20 mouse cellular contexts compared by ENCODE assay signal in the genomic region with DNA sequence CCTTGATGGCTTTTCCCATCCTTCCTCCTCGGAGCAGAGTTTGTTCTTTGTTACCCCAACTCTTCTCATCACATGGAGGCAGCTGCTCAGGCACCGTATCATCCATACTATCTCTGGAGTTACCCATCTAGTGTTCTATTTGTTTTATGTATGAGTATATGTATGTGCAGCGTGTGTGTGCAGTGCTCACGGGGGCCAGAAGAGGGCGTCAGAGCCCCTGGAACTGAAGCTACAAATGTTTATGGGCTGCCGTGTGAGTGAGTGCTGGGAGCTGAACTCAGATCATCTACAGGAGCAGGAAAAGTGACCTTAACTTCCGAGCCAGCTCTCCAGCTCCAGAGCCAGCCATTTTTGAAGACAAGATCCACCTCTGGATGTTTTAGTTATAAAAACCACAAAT.
A peak's percentile ranks its signal among the peaks of the same experiment; 100 is the strongest.
DNase-seq lines count a peak whose midpoint lies in the region; ATAC-seq and TF ChIP-seq lines count a peak whose summit lies in the region.
"Had no signal": no experiment of that assay in that cellular context is flagged by ENCODE, and none has a peak within 500 bp of the region (broad histone marks: within the 10 kb centered on the region; RNA-seq: fewer than 3 reads in every experiment).

No protein-coding gene starts in this region.

- no peak for TF ChIP-seq EP300 in liver, embryonic 14.5 days (IDR thresholded peaks at IDR 0.05; ENCODE audit: low read depth)
- no peak for TF ChIP-seq EP300 in MEL (IDR thresholded peaks at IDR 0.05; ENCODE audit: low read depth in 1 of 2, low read length in 2 of 2)

- no peak for ATAC-seq in liver, embryonic 14.5 days (ENCODE audit: insufficient read depth)
- no peak for ATAC-seq in liver, embryonic 12.5 days
- no peak for ATAC-seq in granulocyte monocyte progenitor cell, adult 5-6 weeks (replicated peaks; ENCODE audit: poor library complexity, severe bottlenecking)
- no peak for ATAC-seq in kidney, embryonic 14.5 days (ENCODE audit: low FRiP score, low TSS enrichment)
- ATAC-seq: forebrain, embryonic 13.5 days; forebrain, postnatal 0 days; hindbrain, postnatal 0 days had no signal

- no peak overlapping the region for H3K4me2 ChIP-seq in liver, embryonic 14.5 days (ENCODE audit: low read depth)
- H3K4me2 ChIP-seq in liver, embryonic 12.5 days: no peak overlapping the region
- no peak overlapping the region for H3K4me2 ChIP-seq in kidney, embryonic 14.5 days (replicated peaks; ENCODE audit: low read depth, low read length)
- H3K4me2 ChIP-seq: heart, embryonic 13.5 days had no signal

- H3K79me2 ChIP-seq in MEL (ENCODE audit: control insufficient read depth, insufficient read depth, low read length, poor library complexity): no peaks in the 10 kb centered on the region

- H3K4me3 ChIP-seq in liver, embryonic 14.5 days (ENCODE audit: insufficient read depth in 1 of 2, low read depth in 2 of 2, low read length in 2 of 2): no peak overlapping the region
- no peak overlapping the region for H3K4me3 ChIP-seq in liver, embryonic 12.5 days
- no peak overlapping the region for H3K4me3 ChIP-seq in testis, adult 2 months (ENCODE audit: control insufficient read depth, low read depth, low read length)
- no peak overlapping the region for H3K4me3 ChIP-seq in MEL (ENCODE audit: control insufficient read depth in 1 of 2, insufficient read depth in 1 of 2, low read depth in 2 of 2, low read length in 2 of 2)
- H3K4me3 ChIP-seq in small intestine, adult 2 months (ENCODE audit: low read depth, low read length): no peak overlapping the region
- H3K4me3 ChIP-seq in kidney, embryonic 14.5 days (ENCODE audit: low read length): no peak overlapping the region
- H3K4me3 ChIP-seq: embryonic facial prominence, embryonic 10.5 days; forebrain, embryonic 13.5 days; heart, embryonic 13.5 days; hindbrain, embryonic 13.5 days had no signal

- no peaks in the 10 kb centered on the region for H3K9me3 ChIP-seq in liver, embryonic 14.5 days (ENCODE audit: control insufficient read depth, low read length)
- H3K9me3 ChIP-seq in liver, embryonic 12.5 days (replicated peaks): 0 out of 2 replicates have a peak, but pooled peaks cover 2% of the 10 kb centered on the region
- H3K9me3 ChIP-seq in MEL (replicated peaks; ENCODE audit: insufficient read depth, low read length): no peaks in the 10 kb centered on the region
- H3K9me3 ChIP-seq in kidney, embryonic 14.5 days (ENCODE audit: control insufficient read depth, low read length): 0 out of 2 replicates have a peak, but pooled peaks cover 3% of the 10 kb centered on the region
- H3K9me3 ChIP-seq: forebrain, embryonic 13.5 days; hindbrain, embryonic 13.5 days had no signal

- H3K36me3 ChIP-seq in liver, embryonic 14.5 days (replicated peaks; ENCODE audit: control insufficient read depth, insufficient read depth, low read depth): no peaks in the 10 kb centered on the region
- no peaks in the 10 kb centered on the region for H3K36me3 ChIP-seq in liver, embryonic 12.5 days
- H3K36me3 ChIP-seq in testis, adult 2 months (ENCODE audit: control insufficient read depth, insufficient read depth, low read length): no peaks in the 10 kb centered on the region
- no peaks in the 10 kb centered on the region for H3K36me3 ChIP-seq in MEL (ENCODE audit: control insufficient read depth in 1 of 2, insufficient read depth in 2 of 2, low read length in 2 of 2)
- peaks cover 29% of the 10 kb centered on the region for H3K36me3 ChIP-seq in small intestine, adult 2 months (ENCODE audit: control insufficient read depth, insufficient read depth, low read length)
- no peaks in the 10 kb centered on the region for H3K36me3 ChIP-seq in kidney, embryonic 14.5 days (ENCODE audit: control insufficient read depth, insufficient read depth, low read length)
- H3K36me3 ChIP-seq: embryonic facial prominence, embryonic 10.5 days; heart, embryonic 13.5 days; hindbrain, embryonic 13.5 days had no signal

- TF ChIP-seq POLR2A in testis, adult 2 months (IDR thresholded peaks at IDR 0.05; ENCODE audit: control insufficient read depth, low read depth, low read length): no peak
- TF ChIP-seq POLR2A in MEL (IDR thresholded peaks at IDR 0.05; ENCODE audit: control insufficient read depth in 1 of 2, insufficient read depth in 1 of 2, low read depth in 1 of 2, low read length in 2 of 2, poor library complexity in 1 of 2): no peak
- no peak for TF ChIP-seq POLR2A in small intestine, adult 2 months (IDR thresholded peaks at IDR 0.05; ENCODE audit: low read depth, low read length)

- H3K4me1 ChIP-seq in liver, embryonic 14.5 days (replicated peaks; ENCODE audit: control insufficient read depth in 2 of 2, insufficient read depth in 2 of 2, low read length in 1 of 2): 0 out of 4 replicates have a peak, but pooled peaks cover 0 to 2% of the 10 kb centered on the region in 2 experiments
- peaks cover 8% of the 10 kb centered on the region for H3K4me1 ChIP-seq in liver, embryonic 12.5 days
- H3K4me1 ChIP-seq in testis, adult 2 months (ENCODE audit: control insufficient read depth, insufficient read depth, low read length): peaks cover 31% of the 10 kb centered on the region
- peaks cover 2 to 9% of the 10 kb centered on the region in 2 experiments; a peak in 3 of 4 replicates for H3K4me1 ChIP-seq in MEL (ENCODE audit: control insufficient read depth in 1 of 2, insufficient read depth in 2 of 2, low read length in 2 of 2)
- H3K4me1 ChIP-seq in small intestine, adult 2 months (ENCODE audit: control insufficient read depth, insufficient read depth, insufficient read length, low read length): no peaks in the 10 kb centered on the region
- H3K4me1 ChIP-seq in kidney, embryonic 14.5 days (ENCODE audit: control insufficient read depth, insufficient read depth, low read length): peaks cover 7% of the 10 kb centered on the region; the same call in 1 of the 2 replicates

- no peak for DNase-seq in liver, embryonic 14.5 days (ENCODE audit: low read depth in 3 of 3, low spot score in 3 of 3)
- no peak for DNase-seq in testis, postnatal 14 days (ENCODE audit: low spot score)
- no peak for DNase-seq in MEL (ENCODE audit: low read depth, low spot score)
- DNase-seq: adrenal gland, postnatal 14 days; cerebellum, adult 18-20 months; cerebellum, adult 9-11 months; cerebellum, postnatal 36 days; forebrain, postnatal 0 days; gastrocnemius, postnatal 14 days; heart, postnatal 4 days had no signal

- no peak for TF ChIP-seq RAD21 in MEL (IDR thresholded peaks at IDR 0.05; ENCODE audit: low read depth, low read length)

- H3K9ac ChIP-seq in liver, embryonic 14.5 days (replicated peaks): no peak overlapping the region
- no peak overlapping the region for H3K9ac ChIP-seq in liver, embryonic 12.5 days
- no peak overlapping the region for H3K9ac ChIP-seq in MEL (ENCODE audit: control insufficient read depth, low read depth, low read length, poor library complexity, severe bottlenecking)
- no peak overlapping the region for H3K9ac ChIP-seq in kidney, embryonic 14.5 days (ENCODE audit: low read depth, low read length)
- H3K9ac ChIP-seq: forebrain, embryonic 13.5 days; forebrain, postnatal 0 days; heart, embryonic 13.5 days; hindbrain, embryonic 13.5 days had no signal

- no peak overlapping the region for H3K27ac ChIP-seq in liver, embryonic 14.5 days
- no peak overlapping the region for H3K27ac ChIP-seq in liver, embryonic 12.5 days
- no peak overlapping the region for H3K27ac ChIP-seq in testis, adult 2 months (ENCODE audit: control insufficient read depth, insufficient read depth, low read depth, low read length)
- H3K27ac ChIP-seq in MEL (ENCODE audit: control insufficient read depth, low read depth, low read length): no peak overlapping the region
- no peak overlapping the region for H3K27ac ChIP-seq in small intestine, adult 2 months (ENCODE audit: insufficient read depth, low read depth, low read length)
- H3K27ac ChIP-seq in kidney, embryonic 14.5 days (ENCODE audit: low read depth, low read length): no peak overlapping the region
- H3K27ac ChIP-seq: embryonic facial prominence, embryonic 10.5 days; forebrain, embryonic 13.5 days; heart, embryonic 13.5 days; hindbrain, embryonic 13.5 days; hindbrain, postnatal 0 days had no signal

- TF ChIP-seq CTCF in liver, embryonic 14.5 days (IDR thresholded peaks at IDR 0.05; ENCODE audit: low read depth): peak; percentile 35; the same call in 1 of the 2 replicates
- peak; percentile 57; the same call in 1 of the 2 replicates for TF ChIP-seq CTCF in testis, adult 2 months (IDR thresholded peaks at IDR 0.05; ENCODE audit: control insufficient read depth, insufficient read depth, insufficient replicate concordance, low read depth, low read length)
- peak; percentile 24 to 32 (median 28); a peak in 5 of 6 replicates for TF ChIP-seq CTCF in MEL (IDR thresholded peaks at IDR 0.05 in 2 of 3, conservative IDR thresholded peaks at IDR 0.05 in 1 of 3; ENCODE audit: control insufficient read depth in 1 of 3, insufficient read depth in 1 of 3, low read depth in 2 of 3, low read length in 3 of 3, poor library complexity in 1 of 3, severe bottlenecking in 1 of 3)
- peak; percentile 9; the same call in 1 of the 2 replicates for TF ChIP-seq CTCF in small intestine, adult 2 months (IDR thresholded peaks at IDR 0.05; ENCODE audit: extremely low read depth, insufficient read length, insufficient replicate concordance, low read depth, low read length)

- peaks cover 14% of the 10 kb centered on the region for H3K27me3 ChIP-seq in liver, embryonic 14.5 days (ENCODE audit: control insufficient read depth, insufficient read depth, low read length)
- H3K27me3 ChIP-seq in liver, embryonic 12.5 days (replicated peaks): peaks cover 20% of the 10 kb centered on the region
- no peaks in the 10 kb centered on the region for H3K27me3 ChIP-seq in testis, adult 2 months (ENCODE audit: control insufficient read depth, insufficient read depth, low read length)
- H3K27me3 ChIP-seq in MEL (ENCODE audit: control insufficient read depth in 1 of 2, insufficient read depth in 2 of 2, low read length in 2 of 2): no peaks in the 10 kb centered on the region
- no peaks in the 10 kb centered on the region for H3K27me3 ChIP-seq in small intestine, adult 2 months (ENCODE audit: control insufficient read depth, insufficient read depth, low read length)
- peaks cover 6% of the 10 kb centered on the region; the same call in 1 of the 2 replicates for H3K27me3 ChIP-seq in kidney, embryonic 14.5 days (ENCODE audit: control insufficient read depth, insufficient read depth, low read length)
- H3K27me3 ChIP-seq: heart, embryonic 13.5 days had no signal

- WGBS in liver, embryonic 14.5 days (ENCODE audit: insufficient replicate concordance): 79% methylated on average over 7 of the region's 7 CpGs
- 79% methylated on average over 7 of the region's 7 CpGs for WGBS in liver, embryonic 12.5 days (ENCODE audit: insufficient replicate concordance)
- 97% methylated on average over 7 of the region's 7 CpGs for WGBS in small intestine, adult 2 months
- WGBS in kidney, embryonic 14.5 days: 91% methylated on average over 7 of the region's 7 CpGs

TF ChIP-seq in MEL, 35 proteins besides CTCF, POLR2A, EP300 and RAD21:
- TF ChIP-seq USF1 (IDR thresholded peaks at IDR 0.05; ENCODE audit: low read depth, low read length): no peak
- TF ChIP-seq TAL1 (IDR thresholded peaks at IDR 0.05; ENCODE audit: low read length): no peak
- TF ChIP-seq GATA1 (IDR thresholded peaks at IDR 0.05; ENCODE audit: low read depth, low read length): no peak
- no peak for TF ChIP-seq JUND (IDR thresholded peaks at IDR 0.05; ENCODE audit: low read depth, low read length)
